Mouse (Mus musculus): ENCODE results near the gene Bach2.
A peak's percentile ranks its signal among the peaks of the same experiment; 100 is the strongest.

Bach2 gene

DNA sequence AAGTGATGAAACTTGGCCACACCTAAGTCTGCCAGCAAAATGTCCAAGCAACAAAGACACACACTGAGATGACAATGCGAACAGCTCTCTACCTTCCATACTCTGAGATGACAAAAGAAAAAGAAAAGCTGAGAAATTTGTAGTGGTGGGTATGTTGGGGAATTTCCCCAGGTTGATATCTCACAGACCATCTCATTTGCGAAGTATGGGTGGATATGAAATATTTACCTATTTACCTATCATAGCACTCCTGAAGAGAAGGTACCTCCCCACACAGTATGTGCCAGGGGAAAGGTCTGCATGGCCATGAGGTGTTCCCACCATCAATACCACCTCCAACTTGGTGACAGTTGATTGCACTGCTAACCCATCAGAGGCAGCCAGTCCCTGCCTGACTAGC lies 13.4 kb upstream of the Bach2 start:
- no peak for DNase-seq (ENCODE audit: low spot score in 2 of 2)

DNA sequence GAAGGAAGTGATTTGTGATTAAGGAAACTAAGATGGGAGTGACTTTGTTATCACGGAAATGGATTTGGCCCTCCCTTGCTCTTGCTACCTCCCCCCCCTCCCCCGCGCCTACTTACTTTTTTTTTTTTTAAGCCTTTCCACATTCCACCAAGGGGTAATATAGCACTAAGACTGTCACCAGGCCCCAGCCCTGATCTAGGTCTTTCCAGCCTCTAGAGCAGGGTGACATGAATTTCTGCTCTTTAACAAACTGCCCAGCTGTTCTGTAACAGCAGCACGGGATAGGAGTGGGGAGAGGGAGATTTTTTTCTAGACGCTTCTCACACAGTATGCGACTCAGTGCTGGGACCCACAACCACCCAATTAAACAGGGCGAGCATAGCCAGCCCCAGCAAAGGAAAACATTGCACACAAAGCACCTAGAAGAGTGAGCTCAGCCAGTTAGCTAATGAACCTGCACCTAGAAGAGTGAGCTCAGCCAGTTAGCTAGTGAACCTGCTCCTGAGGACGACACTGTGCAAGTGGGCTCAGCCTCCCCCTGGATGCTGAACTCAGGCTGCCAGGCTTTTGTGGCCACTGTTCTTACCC lies 10.5 kb upstream of the Bach2 start:
- no peak for DNase-seq (ENCODE audit: low spot score in 2 of 2)

DNA sequence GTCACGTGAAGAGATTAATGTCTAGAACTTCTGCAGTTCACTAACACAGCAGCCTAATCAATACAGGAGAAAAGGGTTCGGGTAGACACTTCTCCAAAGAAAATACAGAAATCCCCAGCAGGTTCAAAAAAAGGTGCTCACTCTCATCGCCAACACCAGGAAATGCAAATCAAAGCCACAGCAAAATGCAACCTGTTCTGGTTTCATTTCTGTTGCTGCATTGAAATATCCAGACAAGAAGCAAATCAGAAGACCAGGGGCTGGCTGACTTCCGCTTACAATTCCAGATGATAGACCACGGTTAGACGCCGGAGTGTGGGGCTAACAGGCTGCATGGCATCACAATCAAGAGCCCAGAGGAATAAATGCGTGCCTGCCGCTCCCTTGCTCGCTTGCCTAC lies 9.3 kb upstream of the Bach2 start:
- no peak for DNase-seq (ENCODE audit: low spot score in 2 of 2)

DNA sequence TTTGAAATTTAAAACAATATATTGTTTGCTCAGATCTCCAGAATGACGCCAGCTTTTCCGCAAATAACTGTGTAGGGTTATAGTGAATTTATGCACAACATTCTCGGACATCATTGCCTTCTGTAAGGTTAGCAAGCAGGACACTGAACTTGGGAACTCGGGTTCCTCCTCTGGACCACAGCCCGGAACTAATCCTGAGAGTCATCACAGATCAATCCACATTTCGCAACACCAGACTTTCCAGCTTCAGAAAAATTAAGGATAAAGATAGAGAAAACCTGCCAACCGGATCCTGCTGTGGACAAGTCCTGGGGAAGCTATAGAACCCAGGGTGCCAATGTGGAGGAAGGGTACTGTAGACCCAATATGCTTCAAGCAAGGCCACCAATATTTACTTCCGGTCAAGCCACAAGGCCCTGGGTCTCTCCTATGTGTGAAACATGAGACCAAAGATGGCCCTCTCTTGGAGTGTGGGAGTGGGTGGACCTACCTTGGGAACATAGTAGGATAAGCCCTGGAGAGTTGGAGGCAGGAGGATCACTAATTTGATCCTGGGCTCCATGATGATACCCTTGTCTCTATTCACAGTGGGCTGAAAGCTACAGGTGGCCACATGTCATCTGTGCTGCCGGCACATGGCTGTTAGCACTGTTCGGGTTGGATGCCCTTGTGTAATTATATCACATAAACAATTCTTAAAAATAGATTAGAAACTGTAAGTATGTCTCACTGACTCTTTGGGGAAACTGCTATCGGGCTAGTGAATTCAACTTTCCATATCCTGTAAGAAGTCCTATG lies 7.1 kb upstream of the Bach2 start:
- no peak for DNase-seq (ENCODE audit: low spot score in 2 of 2)

DNA sequence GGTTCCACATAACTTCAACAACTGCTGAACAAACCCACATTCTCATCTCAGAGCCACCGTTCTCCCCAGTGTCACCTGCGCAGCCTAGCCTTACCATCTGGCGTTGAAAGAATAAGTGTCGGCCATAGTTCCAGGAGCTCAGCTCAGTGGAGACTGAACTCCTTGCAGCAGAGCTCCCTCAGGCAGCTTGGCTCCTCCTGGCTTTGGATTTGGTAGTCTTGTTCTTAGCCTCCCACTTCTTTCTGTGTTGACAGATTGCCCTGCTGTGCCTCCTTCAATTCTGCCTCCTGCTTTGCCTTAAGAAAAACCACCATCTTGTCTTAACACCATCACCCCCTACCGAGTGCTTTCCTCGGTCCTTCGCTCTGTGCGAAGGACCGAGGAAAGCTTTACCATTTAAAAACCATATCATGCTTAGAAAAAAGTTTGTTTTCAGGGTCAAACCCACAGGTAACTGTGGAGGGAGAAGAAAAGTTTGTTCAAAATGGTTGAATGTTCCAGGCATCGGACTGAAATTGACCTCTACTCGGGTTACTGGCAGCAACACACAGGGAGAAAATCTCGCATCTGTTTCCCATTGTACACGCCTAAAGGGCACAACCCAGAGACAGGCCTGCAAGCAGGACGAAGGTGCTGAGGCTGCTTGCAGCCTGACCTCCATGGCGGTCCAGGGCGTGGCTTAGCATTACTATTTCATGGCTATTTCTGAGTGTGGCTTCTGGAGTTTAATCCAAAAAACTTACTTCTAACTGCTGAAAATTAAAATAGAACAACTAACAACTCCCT lies 2.5 kb upstream of the Bach2 start:
- DNase-seq (ENCODE audit: low spot score in 2 of 2), result no peak

DNA sequence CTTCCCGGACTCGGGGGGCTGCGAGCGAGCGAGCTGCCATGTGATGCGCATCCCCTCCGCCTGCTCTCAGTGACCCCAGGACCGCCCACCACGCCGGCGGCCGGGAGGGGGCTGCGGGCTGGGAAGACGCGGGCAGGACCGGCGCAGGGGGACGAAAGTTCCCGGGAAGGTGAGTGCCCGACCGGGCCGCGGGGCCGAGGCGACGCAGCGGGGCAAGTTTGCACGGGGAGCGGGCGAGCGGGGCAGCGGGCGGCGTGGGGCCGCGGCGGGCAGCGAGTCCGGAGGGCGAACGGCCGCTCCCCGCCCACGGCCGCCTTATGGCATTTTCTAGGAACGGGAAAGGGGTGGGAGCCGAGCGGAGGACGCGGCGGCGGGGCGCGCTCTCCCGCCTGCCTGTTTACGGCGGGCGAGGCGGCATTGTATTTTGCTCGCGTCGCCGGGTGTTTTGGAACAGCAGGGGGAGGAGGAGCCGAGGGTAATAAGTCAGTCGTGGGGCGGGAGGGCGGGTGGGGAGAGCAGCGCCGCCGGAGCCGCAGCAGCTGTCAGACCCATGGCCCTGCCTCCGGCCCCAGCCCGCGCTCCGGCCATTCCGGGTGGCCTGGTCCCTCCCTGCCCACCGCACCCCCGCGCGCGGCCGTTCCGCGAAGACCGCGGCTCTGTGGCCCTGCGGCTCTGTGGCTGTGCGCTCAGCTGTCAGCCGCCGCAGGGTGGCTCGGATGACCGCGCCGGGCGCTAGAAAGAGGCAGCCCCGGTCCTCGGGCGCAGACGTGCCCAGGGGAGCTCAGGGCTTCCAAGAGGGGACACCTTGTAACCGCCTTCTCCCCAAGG lies 531 bp downstream of the Bach2 start:
- DNase-seq (ENCODE audit: low spot score in 2 of 2), result peak; percentile 72 to 73

DNA sequence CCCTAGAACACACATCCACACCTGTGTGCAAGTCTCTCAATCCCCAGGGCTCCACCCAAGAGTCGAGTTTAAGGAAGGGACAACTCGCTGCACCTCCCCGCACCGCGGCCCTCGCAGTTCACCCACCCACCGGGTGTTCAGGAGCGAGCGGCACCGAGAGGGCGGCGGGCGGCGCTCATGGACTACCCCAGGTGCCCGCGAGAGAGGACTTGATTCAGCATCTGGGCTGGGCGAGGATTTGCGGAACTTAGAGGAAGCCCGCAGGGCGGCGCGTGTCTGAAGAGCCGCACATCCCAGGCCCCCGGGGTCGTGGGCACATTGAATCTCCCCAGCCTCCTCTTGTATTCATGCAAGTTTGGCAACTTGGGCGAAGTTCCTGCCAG lies 1.1 kb downstream of the Bach2 start:
- DNase-seq (ENCODE audit: low spot score in 2 of 2), result peak; percentile 59 to 69

DNA sequence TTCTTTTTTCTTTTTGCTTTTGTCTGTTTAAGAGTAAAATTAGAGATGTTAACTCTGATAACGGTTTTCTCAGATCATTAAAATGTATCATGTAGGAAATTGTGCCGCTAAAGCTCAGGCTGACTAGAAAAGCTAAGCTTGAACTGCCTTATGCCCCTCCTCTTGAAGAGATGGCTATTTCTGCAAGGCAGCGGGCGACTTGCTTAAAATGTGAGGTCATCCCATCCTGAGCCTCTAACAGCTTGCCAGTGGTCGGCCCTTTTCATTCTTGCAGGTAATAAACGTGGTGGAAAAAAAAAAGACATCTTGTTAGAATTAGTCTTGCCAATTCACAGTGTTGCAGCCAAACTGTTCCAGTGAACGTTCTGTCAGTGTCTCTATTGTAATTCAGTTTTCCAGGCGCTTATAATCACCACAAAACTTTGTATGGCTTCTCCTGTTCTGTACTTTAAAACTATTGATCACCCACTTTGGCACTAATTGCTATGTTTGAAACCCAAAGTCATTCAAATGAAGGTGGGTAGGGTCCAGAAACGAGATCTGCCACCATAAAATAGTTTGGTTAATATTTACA lies 1.9 kb downstream of the Bach2 start:
- no peak for DNase-seq (ENCODE audit: low spot score in 2 of 2)

DNA sequence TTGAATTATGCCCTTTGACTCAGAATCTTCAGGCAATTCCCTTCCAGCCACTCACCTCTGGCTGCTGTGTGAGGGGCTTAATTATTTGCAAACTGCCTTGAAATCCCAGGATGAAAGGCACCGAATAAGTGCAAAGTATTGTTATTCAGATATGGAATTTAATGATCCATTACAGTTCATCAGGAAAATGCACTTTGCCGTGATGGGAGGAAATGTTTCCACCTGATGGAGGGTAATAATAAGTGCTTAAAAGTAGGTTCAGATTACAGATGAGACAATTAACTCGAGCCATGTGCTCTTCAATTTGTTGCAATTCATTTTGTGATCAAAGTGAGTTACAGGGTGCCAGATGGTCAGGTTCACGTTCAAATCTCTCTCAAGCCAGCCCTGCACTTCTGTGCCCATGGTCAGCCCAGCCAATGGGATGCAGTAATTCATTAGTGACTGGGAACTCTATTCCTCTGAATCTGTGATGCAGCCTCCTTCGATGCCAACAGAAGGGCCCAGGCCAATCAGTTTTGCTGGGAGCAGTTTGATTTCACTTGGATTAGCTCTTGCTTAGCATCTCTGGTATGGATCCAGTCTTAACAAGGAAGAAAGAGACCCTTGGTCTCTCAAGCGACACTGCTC lies 2.9 kb downstream of the Bach2 start:
- no peak for DNase-seq (ENCODE audit: low spot score in 2 of 2)

DNA sequence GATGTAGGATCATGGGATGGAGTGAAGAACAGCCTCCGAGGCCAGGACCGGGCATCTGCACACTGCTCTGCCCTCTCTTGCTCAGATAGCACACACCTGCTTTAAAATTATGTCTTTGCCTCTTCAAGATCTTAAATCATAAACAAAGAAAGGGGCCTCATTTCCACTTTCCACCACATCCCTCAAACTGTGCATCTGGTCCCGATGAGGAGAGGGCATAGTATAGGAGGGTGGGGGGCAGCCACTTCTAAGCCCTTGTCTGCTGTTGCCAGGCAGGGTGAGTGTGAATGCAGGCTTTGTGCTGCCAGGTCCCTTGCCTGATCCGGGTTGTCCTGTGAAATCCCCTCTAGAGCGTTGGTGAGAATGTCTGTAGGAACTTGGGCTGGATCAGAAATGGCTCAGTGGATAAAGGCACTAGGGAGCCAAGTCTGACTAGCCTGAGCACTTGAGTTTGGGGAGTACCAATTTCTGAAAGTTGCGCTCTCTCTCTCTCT lies 3.6 kb downstream of the Bach2 start:
- DNase-seq (ENCODE audit: low spot score in 2 of 2), result no peak

DNA sequence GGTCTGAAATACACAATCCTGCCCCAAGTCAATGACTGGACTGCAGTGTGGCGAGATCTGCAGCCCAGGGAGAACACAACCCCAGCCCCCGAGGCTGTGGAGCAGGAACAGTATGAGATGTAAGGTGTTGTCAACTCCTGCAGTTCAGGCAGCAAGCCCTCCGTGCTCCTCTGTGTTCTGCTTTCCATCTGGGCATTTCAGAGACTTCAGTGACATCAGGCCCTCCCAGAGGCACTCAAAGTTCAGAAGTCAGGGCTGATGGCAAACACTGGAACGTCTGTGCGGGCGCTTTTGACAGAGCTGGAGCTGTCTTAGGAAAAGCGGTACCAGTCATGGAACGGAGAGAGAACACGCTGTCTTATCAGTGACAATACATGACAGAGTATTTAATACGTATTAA lies 4.9 kb downstream of the Bach2 start:
- DNase-seq (ENCODE audit: low spot score in 2 of 2), result no peak

DNA sequence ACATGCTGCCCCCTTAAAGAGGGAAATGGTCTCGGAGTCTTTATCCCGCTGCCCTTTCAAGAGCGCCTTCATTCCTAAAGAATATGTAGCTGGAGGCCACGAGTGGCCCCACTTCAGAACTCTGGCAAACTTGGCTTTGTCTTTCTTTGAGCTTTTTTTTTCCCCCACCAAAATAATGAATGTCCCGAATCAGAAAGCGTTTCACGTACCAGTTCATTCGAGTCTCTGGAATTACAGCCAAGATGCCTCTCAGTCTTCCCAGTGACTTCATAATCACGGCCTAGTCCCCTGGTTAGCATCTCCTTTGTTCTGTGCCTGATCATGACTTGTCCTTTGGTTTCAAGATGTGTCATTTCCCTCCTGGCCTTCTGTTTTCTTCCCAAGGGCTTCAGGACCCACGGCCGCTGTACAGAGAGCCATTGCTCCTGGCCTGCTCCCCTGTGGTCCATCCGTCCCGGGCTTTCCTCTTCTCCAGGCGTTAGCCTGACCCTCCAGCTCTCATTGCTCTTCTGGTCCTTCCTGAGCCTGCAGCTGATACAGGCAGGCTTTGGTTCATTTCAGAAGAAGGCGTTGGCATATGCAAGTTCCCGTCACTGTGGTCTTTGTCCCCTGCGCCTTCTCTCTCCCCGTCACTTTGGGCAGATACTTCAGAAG lies 5.6 kb downstream of the Bach2 start:
- no peak for DNase-seq (ENCODE audit: low spot score in 2 of 2)

DNA sequence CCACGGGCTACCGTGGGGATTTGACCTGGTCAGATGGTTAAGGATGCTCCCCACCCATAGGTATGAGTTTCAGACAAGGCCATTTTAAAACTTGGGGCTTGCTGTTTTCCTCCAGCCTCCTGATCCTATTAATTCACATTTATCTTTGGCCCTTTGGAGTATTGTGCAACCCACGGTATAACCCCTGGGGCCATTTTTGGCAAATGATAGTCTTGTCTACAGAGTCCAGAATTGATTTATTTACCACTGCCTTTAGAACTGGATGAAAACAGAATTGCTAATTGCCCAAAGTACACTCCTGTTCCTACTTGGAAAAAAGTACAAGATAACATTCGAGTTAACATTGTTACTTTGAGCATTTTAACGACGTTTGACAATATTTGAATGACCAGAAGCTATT lies 7.0 kb downstream of the Bach2 start:
- no peak for DNase-seq (ENCODE audit: low spot score in 2 of 2)

DNA sequence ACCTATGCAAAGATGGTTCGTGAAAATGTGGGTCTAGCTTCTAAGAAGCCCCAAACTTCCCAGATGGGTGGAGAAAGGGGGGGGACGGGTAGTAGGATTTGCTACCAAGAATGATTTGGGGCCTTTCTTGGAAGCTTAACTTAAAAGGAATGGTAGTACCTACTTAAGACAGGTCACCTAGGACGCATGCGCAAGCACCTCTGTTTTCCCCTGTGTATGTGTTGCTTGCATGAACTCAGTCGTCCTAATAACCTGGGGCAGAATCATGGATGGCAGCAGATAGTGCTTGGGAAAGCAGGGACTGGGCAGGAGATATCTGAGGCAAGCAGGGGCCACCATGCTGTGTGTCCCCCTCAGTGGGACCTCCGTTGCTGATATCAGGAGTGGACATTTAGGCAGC lies 7.4 kb downstream of the Bach2 start:
- DNase-seq (ENCODE audit: low spot score in 2 of 2), result no peak

DNA sequence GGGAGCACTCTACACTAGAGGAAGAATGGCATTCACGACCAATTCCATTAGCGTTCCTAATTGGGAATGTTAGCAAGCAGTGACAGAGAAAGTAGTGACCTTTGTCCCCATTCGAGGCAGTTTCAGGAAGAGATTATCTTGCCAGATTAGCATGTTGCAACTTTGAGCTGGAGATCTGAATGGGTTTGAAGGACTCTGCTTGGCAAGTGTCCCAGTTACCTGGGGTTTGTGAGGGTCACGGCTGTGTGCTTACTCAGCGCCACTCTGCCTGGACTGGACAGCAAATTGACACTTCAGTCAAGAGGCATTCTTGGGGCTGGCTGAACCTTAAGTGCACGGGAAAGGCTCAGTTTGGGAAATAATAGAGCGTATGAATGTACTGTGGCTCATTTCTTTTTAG lies 8.2 kb downstream of the Bach2 start:
- no peak for DNase-seq (ENCODE audit: low spot score in 2 of 2)

DNA sequence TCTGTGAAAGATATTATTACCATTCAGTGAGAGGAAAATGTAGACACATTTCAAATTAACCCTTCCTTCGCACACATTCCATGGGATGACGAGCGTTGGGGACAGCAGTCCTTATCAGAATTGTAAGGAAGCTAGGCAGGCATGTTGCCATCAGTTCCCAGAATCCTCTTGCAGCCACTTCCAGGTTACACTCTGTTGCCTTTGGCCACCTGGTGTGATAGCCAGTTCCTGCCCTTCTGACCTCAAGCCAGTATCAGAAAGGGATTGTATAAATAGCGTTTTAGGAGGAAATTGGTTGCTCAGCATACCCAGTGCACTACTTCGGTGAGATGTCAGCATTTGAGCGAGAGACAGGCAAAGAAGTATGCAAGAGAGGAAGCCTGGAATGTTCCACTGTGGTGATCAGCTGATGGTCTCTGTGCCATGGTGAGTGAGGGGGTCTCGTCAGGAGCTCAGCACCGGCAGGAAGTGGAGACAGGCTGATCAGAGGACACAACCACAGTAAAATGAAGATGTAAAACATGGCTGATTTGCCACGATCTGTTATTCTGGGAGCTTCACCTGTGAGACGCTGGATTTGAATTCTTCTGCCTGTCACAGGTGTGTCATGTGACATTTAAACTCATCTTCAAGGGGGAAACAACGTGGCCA lies 9.0 kb downstream of the Bach2 start:
- DNase-seq (ENCODE audit: low spot score in 2 of 2), result no peak

DNA sequence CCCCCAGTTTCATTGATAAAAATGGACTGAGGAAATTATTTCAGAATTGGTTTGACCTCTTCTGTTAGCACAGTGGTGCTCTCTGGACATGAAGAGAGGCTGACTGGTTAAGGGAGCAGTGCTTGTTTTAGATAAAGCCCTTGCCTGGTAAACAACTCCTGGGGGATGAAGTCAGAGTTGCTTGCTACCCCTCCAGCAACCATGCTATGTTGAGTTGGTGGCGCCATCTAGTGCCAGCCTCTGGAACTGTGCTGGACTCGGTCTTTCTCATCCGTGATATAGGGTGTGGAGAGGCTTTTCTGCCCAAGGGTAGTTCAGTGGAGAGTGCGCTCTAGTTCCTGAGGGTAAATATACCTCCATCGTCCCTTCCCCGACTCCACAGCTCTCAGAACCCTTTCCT lies 9.6 kb downstream of the Bach2 start:
- DNase-seq (ENCODE audit: low spot score in 2 of 2), result peak; percentile 33 to 81

DNA sequence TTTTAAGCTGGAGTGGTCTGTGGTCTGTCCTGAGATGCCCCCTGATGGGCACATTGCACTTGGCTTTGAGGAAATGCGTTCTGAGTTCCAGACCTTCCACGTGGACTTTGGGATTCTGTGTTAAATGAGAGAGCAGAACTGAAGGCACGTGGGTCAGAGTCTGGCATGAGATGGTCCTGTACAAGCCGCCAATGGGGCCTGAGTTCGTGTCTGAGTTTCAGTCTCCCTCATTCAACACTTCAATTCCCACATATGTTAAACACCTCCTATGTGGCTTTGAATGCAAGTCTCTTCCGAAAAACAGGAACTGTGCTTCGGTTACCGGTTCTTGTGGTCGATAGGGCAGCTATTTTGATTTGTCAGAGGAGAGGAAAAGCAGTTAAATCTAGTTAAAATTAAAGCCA lies 10.4 kb downstream of the Bach2 start:
- DNase-seq (ENCODE audit: low spot score in 2 of 2), result no peak

DNA sequence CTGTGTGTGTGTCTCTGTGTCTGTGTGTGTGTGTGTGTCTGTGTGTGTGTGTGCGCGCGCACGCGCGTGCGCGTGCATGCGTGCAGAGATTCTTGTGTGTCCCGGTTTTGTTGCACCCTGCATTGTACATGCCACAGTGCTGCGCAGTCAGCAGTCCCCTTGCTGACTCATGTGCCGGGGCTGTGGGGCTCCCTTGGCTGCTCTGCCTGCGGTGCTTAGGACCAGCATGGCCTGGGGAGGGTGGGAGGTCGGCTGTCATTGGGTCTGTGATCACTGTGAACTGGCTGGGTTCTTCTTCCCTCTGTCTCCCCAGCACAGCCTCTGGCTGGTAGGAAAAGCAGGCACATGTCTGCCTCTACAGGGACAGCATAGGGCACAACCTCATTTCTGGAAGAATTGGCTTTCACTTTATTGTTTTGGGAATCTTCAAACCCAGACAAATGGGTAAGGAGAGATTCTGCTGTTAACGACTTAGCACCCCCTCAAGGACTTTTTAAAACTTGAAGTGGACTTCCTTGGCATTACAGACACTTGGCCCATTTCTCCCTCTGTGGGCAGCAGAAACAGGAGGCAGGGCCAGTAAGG lies 11.2 kb downstream of the Bach2 start:
- DNase-seq (ENCODE audit: low spot score in 2 of 2), result no peak
